Mouse (Mus musculus) olfactory bulb, adult 2 months (tissue): ENCODE results near the gene Maml1.

ENCODE experiments used
- CTCF ChIP-seq: fragments of 200-500 bp; IDR thresholded peaks from 2 replicates; pipeline ENCODE4 v1.5.1; 2012; ENCODE audit warnings: low read depth, mild to moderate bottlenecking, low read length, moderate library complexity; ENCODE audit not compliant: insufficient read depth
- POLR2A ChIP-seq: fragments of 200-500 bp; IDR thresholded peaks from 2 replicates; pipeline ENCODE4 v1.6.1; 2012; ENCODE audit warnings: mild to moderate bottlenecking, low read depth, low read length, moderate library complexity; ENCODE audit not compliant: insufficient read depth

DNA sequence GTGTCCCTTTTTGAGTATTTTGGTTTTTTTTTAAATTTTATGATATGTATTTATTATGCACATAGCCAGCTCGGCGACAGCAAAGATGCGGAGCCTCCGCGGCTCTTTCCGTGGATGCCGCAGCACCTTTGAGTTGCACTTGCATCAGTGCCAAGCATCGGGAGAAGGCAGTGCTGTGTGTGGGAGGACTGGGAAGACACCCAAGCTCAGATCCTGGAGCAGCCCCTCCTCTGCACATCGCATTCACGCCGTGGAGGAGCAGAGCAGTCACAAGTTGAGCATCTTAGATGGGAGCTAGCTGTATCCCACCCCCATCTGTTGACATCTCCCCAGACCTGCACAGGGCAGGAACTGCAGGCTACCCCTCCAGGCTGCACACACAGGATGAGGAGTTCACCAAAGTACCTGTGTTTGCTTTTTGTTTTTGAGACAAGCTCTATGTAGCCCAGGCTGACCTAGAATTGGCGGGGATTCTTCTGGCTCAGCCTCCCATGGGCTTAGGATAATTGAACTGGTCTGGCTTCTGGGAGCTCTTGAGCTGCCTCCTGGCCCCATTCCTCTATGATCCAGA lies 38.0 kb downstream of the Maml1 start:
- TF ChIP-seq POLR2A (no peak), CTCF (no peak)
